Mouse (Mus musculus) intestine, embryonic 14.5 days (tissue): ENCODE data around the gene Scin. TPM values are rescaled to one million over a fixed set of nuclear protein-coding genes. Genes with fewer than 3 reads are reported as not detected.

Experiments used
- ATAC-seq: fragments of 200-750 bp; cut with Nextera tagmentation; replicated peaks from 2 replicates; pipeline ENCODE4 v1.8.0; 2017; ENCODE audit warnings: low read depth, moderate number of reproducible peaks, moderate TSS enrichment, moderate library complexity; ENCODE audit not compliant: low FRiP score, low TSS enrichment
- DNase-seq: peaks from one replicate; pipeline ENCODE4 v3.0.0-alpha.2; 2018; ENCODE audit warnings: low spot score
- H3K27ac ChIP-seq: fragments of 300-500 bp; sonication (generic); 2 replicates; pipeline ENCODE4 v1.5.1; 2014; ENCODE audit warnings: low read depth, mild to moderate bottlenecking, control low read depth
- H3K27me3 ChIP-seq: fragments of 300-500 bp; sonication (generic); replicated peaks from 2 replicates; pipeline ENCODE4 v1.6.1; 2014; ENCODE audit warnings: low read length, control low read depth; ENCODE audit not compliant: control insufficient read depth, insufficient read depth
- H3K36me3 ChIP-seq: fragments of 300-500 bp; sonication (generic); 2 replicates; pipeline ENCODE4 v1.6.1; 2014; ENCODE audit warnings: low read length, control low read depth; ENCODE audit not compliant: control insufficient read depth, insufficient read depth
- H3K4me1 ChIP-seq: fragments of 300-500 bp; sonication (generic); replicated peaks from 2 replicates; pipeline ENCODE4 v1.6.1; 2014; ENCODE audit warnings: low read length, control low read depth, mixed read lengths; ENCODE audit not compliant: control insufficient read depth, insufficient read depth
- H3K4me2 ChIP-seq: fragments of 300-500 bp; sonication (generic); 2 replicates; pipeline ENCODE4 v1.6.1; 2014; ENCODE audit warnings: low read length
- H3K4me3 ChIP-seq: fragments of 300-500 bp; sonication (generic); 2 replicates; pipeline ENCODE4 v1.5.1; 2014; ENCODE audit warnings: low read depth, low read length, control low read depth, mixed read lengths
- H3K9ac ChIP-seq: fragments of 300-500 bp; sonication (generic); 2 replicates; pipeline ENCODE4 v1.6.1; 2014; ENCODE audit warnings: mild to moderate bottlenecking, low read length
- H3K9me3 ChIP-seq: fragments of 300-500 bp; sonication (generic); 2 replicates; pipeline ENCODE4 v1.6.1; 2016; ENCODE audit warnings: low read length, control low read depth; ENCODE audit not compliant: control insufficient read depth
- WGBS: fragments of 180-500 bp; shearing (Covaris S2); extraction: QIAGEN DNeasy Blood & Tissue Kit; methylation state at CpG from one replicate; pipeline ENCODE4 v1.1.7; 2014; 5-methylcytosine and 5-hydroxymethylcytosine counted together
- polyA plus RNA-seq: library from polyadenylated mRNA; unstranded; fragments of >200 nt; fragmentation: Nextera tagmentation; extraction: Ambion mirVana; gene quantifications from 2 replicates; pipeline ENCODE4 v1.2.1, GENCODE M21; 2014

Scin gene
- polyA plus RNA-seq, 1 experiment from 2014 or later: 26.4 TPM

DNA sequence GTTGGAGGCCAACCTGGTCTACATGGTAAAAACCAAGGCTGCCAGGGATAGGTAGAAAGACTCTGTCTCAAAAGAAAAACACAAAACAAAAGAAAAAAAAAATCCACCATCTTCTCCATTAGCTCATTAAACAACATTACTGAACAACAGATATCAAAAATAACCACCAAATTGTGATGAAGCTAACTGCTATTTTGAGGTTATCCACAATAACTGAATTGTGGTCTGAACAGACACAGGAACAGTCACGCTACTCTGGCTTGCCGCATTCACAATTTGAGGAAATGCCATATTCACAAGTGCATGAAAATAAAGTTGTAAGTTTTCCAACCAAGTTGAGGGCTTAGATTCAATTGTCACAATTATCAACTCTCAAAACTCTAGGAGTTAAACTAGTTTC lies 31.7 kb downstream of the Scin start:
- H3K9me3 ChIP-seq: 0 out of 2 replicates have a peak, but pooled peaks cover 4% of the 10 kb centered on the region
- H3K9ac ChIP-seq: no peak overlapping the region
- WGBS: 95% methylated on average over 2 of the region's 2 CpGs
- no peaks in the 10 kb centered on the region for H3K27me3 ChIP-seq
- no peaks in the 10 kb centered on the region for H3K4me1 ChIP-seq
- H3K36me3 ChIP-seq: no peaks in the 10 kb centered on the region
- no peak overlapping the region for H3K27ac ChIP-seq
- no peak for DNase-seq
- no peak overlapping the region for H3K4me2 ChIP-seq
- ATAC-seq: no peak
- no peak overlapping the region for H3K4me3 ChIP-seq

DNA sequence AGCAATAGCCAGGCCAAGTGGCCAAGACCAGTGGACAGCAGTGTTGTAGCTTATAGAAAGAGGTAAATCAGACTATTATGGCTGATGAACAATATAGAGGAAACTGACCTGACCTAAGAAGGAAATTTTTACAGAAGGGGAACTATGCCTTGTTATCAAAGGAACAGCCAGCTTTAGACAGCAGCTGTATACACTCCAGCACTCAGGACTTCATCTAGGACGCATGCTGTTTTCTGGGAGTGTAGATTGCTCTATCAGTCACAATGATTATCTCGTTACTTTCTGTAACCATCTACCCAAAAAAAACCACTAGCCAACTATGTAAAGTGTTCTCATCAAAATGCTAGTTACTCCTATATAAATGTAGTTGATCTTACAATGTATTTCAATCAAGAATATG lies 34.6 kb downstream of the Scin start:
- H3K4me3 ChIP-seq: no peak overlapping the region
- 88% methylated on average over 2 of the region's 2 CpGs for whole genome bisulfite sequencing
- no peak overlapping the region for H3K9ac ChIP-seq
- ATAC-seq (no peak), DNase-seq (no peak)
- H3K4me2 ChIP-seq: no peak overlapping the region
- no peaks in the 10 kb centered on the region for H3K4me1 ChIP-seq
- H3K27me3 ChIP-seq: no peaks in the 10 kb centered on the region
- H3K36me3 ChIP-seq: no peaks in the 10 kb centered on the region
- 0 out of 2 replicates have a peak, but pooled peaks cover 4% of the 10 kb centered on the region for H3K9me3 ChIP-seq
- H3K27ac ChIP-seq: no peak overlapping the region

DNA sequence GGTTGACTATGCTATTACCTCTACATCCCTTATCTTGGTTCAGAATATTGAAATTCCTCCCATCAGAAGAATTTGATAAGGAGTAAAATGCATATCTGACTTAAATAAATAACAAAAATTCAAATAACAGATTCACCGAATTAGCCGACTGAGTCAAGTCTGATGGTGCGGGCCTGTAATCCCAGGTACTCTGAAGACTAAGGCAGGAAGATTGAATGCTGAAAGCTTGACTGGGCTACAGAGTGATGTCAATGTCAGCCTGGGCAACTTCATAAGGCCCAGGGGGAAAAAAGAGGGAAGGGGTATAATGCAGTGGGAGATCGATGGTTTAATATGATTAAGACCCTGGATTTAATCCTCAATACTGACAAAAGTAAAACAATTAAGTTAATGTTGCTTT lies 36.6 kb downstream of the Scin start:
- H3K9ac ChIP-seq: no peak overlapping the region
- no peak overlapping the region for H3K4me2 ChIP-seq
- 0 out of 2 replicates have a peak, but pooled peaks have one; percentile 36 for ATAC-seq
- WGBS: 74% methylated on average over 4 of the region's 4 CpGs
- H3K27ac ChIP-seq: no peak overlapping the region
- no peaks in the 10 kb centered on the region for H3K36me3 ChIP-seq
- no peaks in the 10 kb centered on the region for H3K4me1 ChIP-seq
- no peak for DNase-seq
- H3K4me3 ChIP-seq: no peak overlapping the region
- H3K27me3 ChIP-seq: no peaks in the 10 kb centered on the region
- no peaks in the 10 kb centered on the region for H3K9me3 ChIP-seq

DNA sequence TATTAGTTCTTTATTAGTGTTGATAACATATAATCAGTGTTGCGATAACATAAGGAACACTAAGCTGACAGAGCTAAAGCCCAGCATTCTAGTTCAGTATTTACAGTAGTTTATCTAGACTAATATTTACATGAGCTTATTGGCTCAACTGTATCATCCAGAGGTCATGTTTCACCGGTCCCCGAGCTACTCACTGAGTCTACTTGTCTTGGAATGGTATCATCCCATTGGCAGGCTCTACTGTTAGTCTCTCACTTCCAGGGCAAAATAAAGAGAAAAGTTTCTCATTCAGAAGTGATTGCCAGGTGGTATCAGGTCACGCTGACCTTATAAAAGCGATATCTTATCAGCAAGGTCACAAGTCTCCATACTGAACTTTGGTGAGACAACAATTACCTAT lies 37.0 kb downstream of the Scin start:
- no peak overlapping the region for H3K27ac ChIP-seq
- DNase-seq: no peak
- no peak overlapping the region for H3K4me2 ChIP-seq
- H3K27me3 ChIP-seq: no peaks in the 10 kb centered on the region
- H3K4me1 ChIP-seq: no peaks in the 10 kb centered on the region
- H3K9ac ChIP-seq: no peak overlapping the region
- WGBS: 73% methylated on average over 5 of the region's 5 CpGs
- no peaks in the 10 kb centered on the region for H3K36me3 ChIP-seq
- no peak overlapping the region for H3K4me3 ChIP-seq
- no peaks in the 10 kb centered on the region for H3K9me3 ChIP-seq
- ATAC-seq: peak; percentile 65; the same call in 1 of the 2 replicates

DNA sequence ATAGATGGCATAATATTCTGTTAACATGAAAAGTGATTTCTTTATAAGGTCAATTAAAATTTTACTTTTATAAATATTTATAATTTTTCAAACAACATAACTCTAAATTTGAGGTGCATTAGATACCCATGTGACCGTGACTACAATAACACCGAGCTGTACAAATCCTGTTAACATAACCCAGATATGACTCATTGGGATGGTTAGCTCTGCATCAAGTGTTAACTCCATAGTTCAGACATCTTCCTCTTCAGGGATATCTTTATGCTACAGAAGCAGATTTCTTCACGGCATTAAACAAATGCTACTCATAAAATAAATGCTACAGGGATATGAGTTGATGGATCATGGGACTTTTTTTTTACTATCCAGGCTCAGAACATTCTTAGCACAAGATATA lies 37.6 kb downstream of the Scin start:
- ATAC-seq: no peak
- Histone ChIP-seq H3K4me3 (no peak overlapping the region), H3K27ac (no peak overlapping the region)

DNA sequence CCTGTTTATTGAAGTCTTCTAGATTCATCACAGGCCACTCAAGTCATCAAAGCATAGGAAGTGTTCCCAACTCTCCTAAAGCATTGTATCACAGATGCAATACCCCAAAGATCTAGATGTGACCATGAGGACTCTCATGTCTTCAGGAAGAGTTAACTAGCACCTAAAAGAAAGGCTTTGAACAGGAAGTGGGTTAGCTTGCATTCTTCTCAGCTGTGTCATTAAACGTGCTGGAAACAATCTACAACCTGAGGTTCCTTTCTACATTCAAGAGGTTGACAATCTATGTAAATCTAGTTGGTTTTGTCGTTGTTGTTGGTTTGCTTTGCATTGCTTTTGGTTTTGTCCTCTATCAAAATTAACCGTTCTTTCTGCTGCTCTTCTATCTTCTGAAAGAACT lies 44.0 kb downstream of the Scin start:
- H3K27ac ChIP-seq: no peak overlapping the region
- no peak for ATAC-seq
- no peaks in the 10 kb centered on the region for H3K27me3 ChIP-seq
- no peaks in the 10 kb centered on the region for H3K9me3 ChIP-seq
- H3K4me3 ChIP-seq: no peak overlapping the region
- H3K4me1 ChIP-seq: no peaks in the 10 kb centered on the region
- H3K9ac ChIP-seq: no peak overlapping the region
- DNase-seq: no peak
- WGBS: 76% methylated on average over 3 of the region's 3 CpGs
- no peaks in the 10 kb centered on the region for H3K36me3 ChIP-seq
- H3K4me2 ChIP-seq: no peak overlapping the region

More for the DNA sequence above, 37.6 kb downstream of the Scin start:
- WGBS: 64% methylated on average over 3 of the region's 3 CpGs
- Histone ChIP-seq H3K27me3 (no peaks in the 10 kb centered on the region), H3K4me2 (no peak overlapping the region), H3K9ac (no peak overlapping the region), H3K36me3 (no peaks in the 10 kb centered on the region), H3K4me1 (no peaks in the 10 kb centered on the region), H3K9me3 (no peaks in the 10 kb centered on the region)
- DNase-seq: no peak

DNA sequence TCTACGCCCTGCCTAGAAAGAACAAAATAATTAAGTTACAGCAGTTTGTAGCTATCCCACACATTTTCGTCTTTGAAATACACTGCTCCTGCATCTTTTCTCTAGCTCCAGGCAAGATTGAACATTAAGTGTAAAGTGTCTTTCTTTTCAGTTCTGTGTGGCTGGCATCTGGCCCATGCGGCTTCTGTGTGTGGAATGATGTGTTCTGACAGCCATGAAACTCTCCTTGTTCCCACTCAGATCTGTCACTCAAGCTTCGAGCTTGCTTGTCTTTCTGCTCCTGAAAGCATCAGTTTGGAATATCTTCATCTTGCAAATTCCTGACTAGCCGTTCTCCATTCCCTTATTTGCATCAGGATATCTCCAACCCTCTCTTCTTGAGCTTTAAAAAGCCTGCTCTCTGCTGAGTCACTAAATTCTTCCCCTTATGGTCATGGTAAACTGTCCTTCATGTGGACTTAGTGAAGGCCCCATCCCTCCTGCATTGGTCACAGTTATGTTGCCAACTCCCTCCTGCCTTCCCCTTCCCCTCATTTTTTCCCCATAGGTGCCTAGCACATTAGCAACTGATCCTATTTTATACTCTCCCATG lies 48.2 kb downstream of the Scin start:
- 84% methylated on average over 5 of the region's 5 CpGs for WGBS

DNA sequence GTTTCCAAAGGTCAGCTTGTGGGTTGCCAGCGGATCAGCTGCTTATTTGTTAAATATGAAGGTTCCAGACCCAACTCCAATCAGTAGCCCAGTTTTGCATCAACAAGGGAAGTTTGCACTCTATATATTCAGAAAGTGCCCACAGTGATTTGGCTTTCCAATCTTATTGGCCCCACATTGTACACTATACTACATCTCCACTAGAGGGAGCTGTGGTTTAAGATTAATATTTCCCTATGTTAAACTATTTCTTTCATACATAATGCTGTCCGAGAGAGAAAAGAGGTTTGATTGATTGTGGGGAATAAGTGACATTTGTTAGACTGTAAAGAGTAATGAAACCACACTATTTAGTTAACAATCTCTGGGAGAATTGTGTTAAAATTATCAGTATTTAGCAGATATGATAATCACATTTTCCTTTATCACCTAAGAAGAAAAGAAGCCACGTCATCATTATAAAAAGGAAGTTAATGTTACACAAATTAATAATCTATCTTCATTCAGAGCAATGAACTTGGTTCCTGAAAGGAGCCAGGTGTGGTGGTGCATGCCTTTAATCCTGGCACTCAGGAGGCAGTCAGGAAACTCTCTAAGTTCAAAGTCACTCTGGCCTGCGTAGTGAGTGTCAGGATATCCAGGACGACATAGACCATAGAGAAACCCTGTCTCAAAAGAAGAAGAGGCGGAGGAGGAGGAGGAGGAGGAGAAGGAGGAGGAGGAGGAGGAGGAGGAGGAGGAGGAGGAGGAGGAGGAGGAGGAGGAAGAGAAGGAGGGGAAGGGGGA lies 51.4 kb downstream of the Scin start:
- Histone ChIP-seq H3K4me3 (no peak overlapping the region), H3K27ac (no peak overlapping the region), H3K9ac (no peak overlapping the region), H3K27me3 (no peaks in the 10 kb centered on the region), H3K36me3 (no peaks in the 10 kb centered on the region), H3K9me3 (no peaks in the 10 kb centered on the region), H3K4me2 (no peak overlapping the region), H3K4me1 (no peaks in the 10 kb centered on the region)
- peak; percentile 40; the same call in 1 of the 2 replicates for ATAC-seq
- WGBS: 50% methylated on average over 5 of the region's 6 CpGs
- DNase-seq: no peak

More for the DNA sequence above, 48.2 kb downstream of the Scin start:
- no peaks in the 10 kb centered on the region for H3K4me1 ChIP-seq
- no peak overlapping the region for H3K4me2 ChIP-seq
- H3K4me3 ChIP-seq: no peak overlapping the region
- H3K36me3 ChIP-seq: no peaks in the 10 kb centered on the region
- H3K9me3 ChIP-seq: no peaks in the 10 kb centered on the region
- DNase-seq (no peak), ATAC-seq (no peak)
- no peak overlapping the region for H3K9ac ChIP-seq
- H3K27me3 ChIP-seq: no peaks in the 10 kb centered on the region
- no peak overlapping the region for H3K27ac ChIP-seq

DNA sequence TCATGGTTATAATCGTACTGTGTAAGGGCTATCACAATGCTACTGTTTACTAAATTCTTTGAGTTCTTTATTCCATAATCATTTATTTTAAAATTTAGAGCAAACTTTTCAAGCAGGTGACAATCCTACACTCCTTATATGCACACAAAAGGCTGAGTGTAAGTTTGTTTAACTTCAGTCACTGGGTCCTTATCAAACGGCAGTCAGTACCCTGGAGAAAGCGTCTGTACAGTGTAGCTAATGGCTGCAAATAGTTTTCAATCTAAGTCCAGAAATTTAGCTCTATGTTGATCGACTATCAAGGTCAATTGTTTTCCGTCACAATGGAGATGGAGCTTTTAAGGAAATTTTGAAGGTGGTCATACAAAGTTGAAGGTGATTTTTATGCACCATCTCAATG lies 52.0 kb downstream of the Scin start:
- no peak for DNase-seq
- Histone ChIP-seq H3K36me3 (no peaks in the 10 kb centered on the region), H3K27ac (no peak overlapping the region), H3K4me2 (no peak overlapping the region), H3K27me3 (no peaks in the 10 kb centered on the region), H3K9ac (no peak overlapping the region), H3K9me3 (no peaks in the 10 kb centered on the region), H3K4me1 (no peaks in the 10 kb centered on the region), H3K4me3 (no peak overlapping the region)
- 68% methylated on average over 5 of the region's 5 CpGs for WGBS
- no peak for ATAC-seq
